Mouse (Mus musculus) stomach, embryonic 14.5 days (tissue): ENCODE measurements around the gene Rogdi. TPM values are rescaled to one million over a fixed set of nuclear protein-coding genes. Genes with fewer than 3 reads are reported as not detected.

Experiments used
- ATAC-seq: fragments of 200-750 bp; cut with Nextera tagmentation; 2 replicates; pipeline ENCODE4 v1.8.0; 2017; ENCODE audit warnings: low read depth, moderate TSS enrichment; ENCODE audit not compliant: insufficient number of reproducible peaks, insufficient read depth, low FRiP score
- H3K27ac ChIP-seq: fragments of 300-500 bp; sonication (generic); 2 replicates; pipeline ENCODE4 v1.5.1; 2014; ENCODE audit warnings: mild to moderate bottlenecking, low read length, moderate library complexity, mixed read lengths
- H3K27me3 ChIP-seq: fragments of 300-500 bp; sonication (generic); 2 replicates; pipeline ENCODE4 v1.6.1; 2014; ENCODE audit warnings: low read length, control low read depth, mixed read lengths; ENCODE audit not compliant: control insufficient read depth, insufficient read depth
- H3K36me3 ChIP-seq: fragments of 300-500 bp; sonication (generic); 2 replicates; pipeline ENCODE4 v1.6.1; 2014; ENCODE audit warnings: mild to moderate bottlenecking, control low read depth, low read length, moderate library complexity, mixed read lengths; ENCODE audit not compliant: control insufficient read depth, insufficient read depth
- H3K4me1 ChIP-seq: fragments of 300-500 bp; sonication (generic); 2 replicates; pipeline ENCODE4 v1.6.1; 2014; ENCODE audit warnings: low read length, control low read depth, mixed read lengths; ENCODE audit not compliant: control insufficient read depth, insufficient read depth
- H3K4me2 ChIP-seq: fragments of 300-500 bp; sonication (generic); replicated peaks from 2 replicates; pipeline ENCODE4 v1.6.1; 2014; ENCODE audit warnings: low read depth, low read length, control low read depth
- H3K4me3 ChIP-seq: fragments of 300-500 bp; sonication (generic); 2 replicates; pipeline ENCODE4 v1.5.1; 2014; ENCODE audit warnings: low read depth, low read length, control low read depth
- H3K9ac ChIP-seq: fragments of 300-500 bp; sonication (generic); replicated peaks from 2 replicates; pipeline ENCODE4 v1.6.1; 2014; ENCODE audit warnings: low read depth, mild to moderate bottlenecking, control low read depth, low read length, moderate library complexity, mixed read lengths
- H3K9me3 ChIP-seq: fragments of 300-500 bp; sonication (generic); 2 replicates; pipeline ENCODE4 v1.6.1; 2016; ENCODE audit warnings: low read depth, low read length, control low read depth; ENCODE audit not compliant: control insufficient read depth
- WGBS: fragments of 180-500 bp; shearing (Covaris S2); extraction: QIAGEN DNeasy Blood & Tissue Kit; methylation state at CpG from one replicate; pipeline ENCODE4 v1.1.7; 2014; 5-methylcytosine and 5-hydroxymethylcytosine counted together
- polyA plus RNA-seq: library from polyadenylated mRNA; unstranded; fragments of >200 nt; fragmentation: Nextera tagmentation; extraction: Ambion mirVana; gene quantifications from 2 replicates; pipeline ENCODE4 v1.2.1, GENCODE M21; 2014

Rogdi gene
- polyA plus RNA-seq, 1 experiment from 2014 or later: 61.9 TPM

DNA sequence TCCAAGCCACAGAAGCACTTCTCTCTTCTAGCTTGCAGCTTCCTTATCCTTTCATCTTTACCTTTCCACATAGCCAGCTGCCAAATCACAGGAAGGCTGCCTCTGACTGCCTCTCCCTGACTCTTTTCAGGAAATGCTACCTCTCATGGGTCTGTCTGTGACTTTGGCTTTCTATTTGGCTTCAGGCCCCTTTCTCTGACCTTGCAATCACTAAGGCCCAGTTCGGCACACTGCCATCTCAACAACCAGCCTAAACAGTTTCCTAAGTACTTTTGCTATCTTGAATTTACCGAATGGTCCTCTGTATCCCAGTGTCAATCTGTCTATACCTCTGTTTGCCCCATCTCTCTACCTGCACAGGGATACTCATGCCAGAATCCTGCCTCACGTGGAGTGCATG is 22.2 kb upstream of the Rogdi start:
- ATAC-seq: no peak
- Histone ChIP-seq H3K4me3 (no peak overlapping the region), H3K36me3 (peaks cover 92% of the 10 kb centered on the region)

DNA sequence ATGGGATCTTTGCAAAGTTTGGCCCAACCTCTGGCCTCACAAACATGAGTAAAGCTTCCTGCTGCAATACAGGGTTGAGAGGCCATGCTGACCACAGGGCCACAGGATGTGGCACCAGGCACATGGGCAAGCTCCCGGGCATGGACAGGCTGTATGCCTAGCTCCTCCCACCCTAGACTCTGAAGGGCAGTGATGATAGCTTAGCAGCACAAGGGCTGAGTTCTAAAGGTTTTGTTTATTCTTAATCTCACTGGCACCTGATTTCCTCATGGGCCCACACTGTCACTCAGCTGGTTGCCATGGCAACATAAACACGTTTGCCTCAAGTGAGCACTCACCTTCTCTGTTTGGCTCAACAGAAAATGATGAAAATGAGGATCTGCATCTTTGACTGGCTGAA is 16.5 kb upstream of the Rogdi start:
- Histone ChIP-seq H3K36me3 (peaks cover 97% of the 10 kb centered on the region), H3K27me3 (no peaks in the 10 kb centered on the region), H3K4me3 (no peak overlapping the region), H3K9ac (no peak overlapping the region), H3K4me2 (no peak overlapping the region), H3K4me1 (no peaks in the 10 kb centered on the region), H3K9me3 (no peaks in the 10 kb centered on the region), H3K27ac (no peak overlapping the region)
- 61% methylated on average over 2 of the region's 2 CpGs for WGBS
- ATAC-seq: peak; percentile 46

More for the DNA sequence above, 22.2 kb upstream of the Rogdi start:
- Histone ChIP-seq H3K27ac (no peak overlapping the region), H3K9ac (no peak overlapping the region), H3K27me3 (no peaks in the 10 kb centered on the region), H3K9me3 (no peaks in the 10 kb centered on the region), H3K4me1 (no peaks in the 10 kb centered on the region), H3K4me2 (no peak overlapping the region)
- WGBS: 93% methylated on average over 3 of the region's 3 CpGs

DNA sequence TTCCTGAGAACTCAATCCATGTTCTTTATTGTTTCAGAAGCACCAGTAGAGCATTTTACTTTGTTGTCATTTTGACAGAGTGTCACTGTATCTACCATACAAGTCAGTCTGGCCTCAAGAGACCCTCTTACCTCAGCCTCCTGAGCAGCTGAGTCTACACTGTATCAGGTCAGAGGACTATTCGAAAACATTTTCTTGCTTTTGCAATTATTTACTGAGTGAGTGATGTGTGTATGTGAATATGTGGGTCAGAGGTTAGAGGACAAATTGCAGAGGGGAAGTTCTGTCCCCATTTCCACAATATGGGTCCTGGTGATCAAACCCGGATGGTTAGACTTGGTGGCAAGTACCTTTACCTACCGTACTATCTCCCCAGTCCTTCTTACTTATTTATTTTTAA is 10.7 kb upstream of the Rogdi start:
- Histone ChIP-seq H3K4me1 (no peaks in the 10 kb centered on the region), H3K27ac (no peak overlapping the region), H3K36me3 (peaks cover 91% of the 10 kb centered on the region), H3K27me3 (no peaks in the 10 kb centered on the region), H3K9me3 (no peaks in the 10 kb centered on the region), H3K9ac (no peak overlapping the region), H3K4me2 (no peak overlapping the region), H3K4me3 (no peak overlapping the region)
- WGBS: 91% methylated on average over 3 of the region's 3 CpGs
- ATAC-seq: no peak

DNA sequence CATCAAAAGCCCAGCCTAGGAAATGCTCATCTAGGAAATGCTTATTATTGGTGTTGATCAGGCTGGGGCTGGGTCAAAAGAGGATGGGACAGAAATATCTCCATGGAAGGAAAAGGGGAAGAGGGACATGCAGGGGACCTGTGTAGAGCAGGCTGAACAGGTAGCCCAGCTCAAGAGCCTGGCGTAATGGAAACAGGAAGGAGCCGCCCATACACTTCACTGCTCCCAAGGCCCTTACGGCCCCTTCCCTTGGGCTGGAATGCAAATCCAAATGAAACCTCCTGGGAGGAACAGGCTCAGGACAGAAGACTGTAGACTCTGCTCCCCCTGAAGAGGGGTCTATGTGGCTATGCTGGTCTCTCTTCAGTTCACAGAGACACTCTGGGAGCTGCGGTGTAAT is 1.2 kb upstream of the Rogdi start:
- Histone ChIP-seq H3K4me1 (0 out of 2 replicates have a peak, but pooled peaks cover 3% of the 10 kb centered on the region), H3K27me3 (no peaks in the 10 kb centered on the region), H3K4me2 (no peak overlapping the region), H3K27ac (no peak overlapping the region), H3K9ac (no peak overlapping the region), H3K36me3 (peaks cover 48% of the 10 kb centered on the region), H3K9me3 (no peaks in the 10 kb centered on the region), H3K4me3 (no peak overlapping the region)
- WGBS: 85% methylated on average over 4 of the region's 4 CpGs
- ATAC-seq: no peak

DNA sequence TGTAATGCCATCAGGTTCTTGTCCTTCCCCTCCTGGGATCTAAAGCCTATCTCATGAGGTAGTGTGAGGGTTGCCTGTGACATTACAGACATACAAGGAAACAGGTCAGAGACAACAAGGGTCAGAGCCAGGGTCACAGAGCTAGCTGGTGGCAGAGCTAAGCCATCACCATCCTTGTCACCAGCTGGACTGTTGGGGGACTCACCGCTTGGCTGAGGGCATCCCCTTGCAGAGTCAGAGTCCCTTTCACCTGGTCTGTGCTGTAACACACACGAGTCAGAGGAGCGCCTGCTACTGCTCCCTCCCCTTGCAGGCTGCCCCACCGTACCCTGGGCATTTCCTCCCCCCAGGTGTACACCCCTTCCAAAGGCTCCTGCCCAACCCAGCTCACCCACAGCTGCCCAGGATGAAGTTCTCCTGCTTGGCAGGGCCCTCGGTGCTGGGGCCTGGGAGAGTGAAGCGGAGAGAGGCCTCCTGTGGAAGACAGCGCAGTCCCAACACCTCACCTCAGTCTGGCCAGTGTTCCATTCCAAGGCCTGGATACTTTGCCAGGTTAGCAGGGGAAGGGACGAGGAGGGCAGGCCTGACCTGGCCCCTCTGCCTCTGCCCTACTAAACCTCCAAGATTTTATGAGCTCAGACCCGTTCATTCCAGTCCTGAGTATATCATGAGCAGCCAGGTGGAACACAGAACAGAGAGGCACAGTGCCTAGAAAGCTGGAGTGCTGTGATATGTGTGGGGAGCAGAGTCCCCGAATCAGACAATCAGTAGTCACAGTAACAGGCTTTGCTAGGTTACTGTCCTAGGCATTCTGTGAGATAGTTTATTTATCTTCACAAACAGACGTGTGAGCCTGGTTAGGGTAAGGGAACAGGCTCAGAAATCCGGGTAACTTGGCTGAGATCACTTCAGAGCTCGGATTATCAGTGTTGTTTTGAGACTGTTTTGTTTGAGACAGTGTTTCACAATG is 1.0 kb downstream of the Rogdi start:
- 52% methylated on average over 13 of the region's 13 CpGs for WGBS
- no peak overlapping the region; the same call in 1 of the 2 replicates for H3K27ac ChIP-seq
- no peak for ATAC-seq

DNA sequence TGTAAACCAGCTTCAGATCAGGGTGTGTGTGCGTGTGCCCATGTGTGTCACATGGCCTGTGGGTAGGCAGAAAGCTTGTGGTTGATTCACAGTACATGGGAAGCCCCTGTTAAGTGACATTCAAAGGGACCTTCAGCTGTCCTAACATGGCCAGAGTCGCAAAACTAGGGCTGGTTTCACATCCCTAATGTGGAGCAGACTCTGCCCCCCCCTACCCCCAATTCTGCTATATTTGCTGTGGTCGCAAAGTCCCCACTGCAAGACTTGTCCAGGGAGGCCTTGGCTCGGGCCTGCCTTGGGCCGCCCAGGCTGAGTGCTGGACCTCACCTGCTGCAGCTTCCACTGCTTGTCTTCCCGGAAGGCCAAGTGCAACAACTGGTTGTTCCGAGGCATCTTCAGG is 2.1 kb downstream of the Rogdi start:
- WGBS: 93% methylated on average over 7 of the region's 7 CpGs
- Histone ChIP-seq H3K4me1 (0 out of 2 replicates have a peak, but pooled peaks cover 3% of the 10 kb centered on the region), H3K27ac (no peak overlapping the region), H3K4me2 (no peak overlapping the region), H3K27me3 (no peaks in the 10 kb centered on the region), H3K36me3 (peaks cover 17% of the 10 kb centered on the region), H3K4me3 (no peak overlapping the region), H3K9ac (no peak overlapping the region), H3K9me3 (no peaks in the 10 kb centered on the region)
- no peak for ATAC-seq

More for the DNA sequence above, 1.0 kb downstream of the Rogdi start:
- Histone ChIP-seq H3K9ac (peak overlapping the region; percentile 45), H3K9me3 (no peaks in the 10 kb centered on the region), H3K36me3 (peaks cover 26% of the 10 kb centered on the region), H3K27me3 (no peaks in the 10 kb centered on the region), H3K4me3 (peak overlapping the region; percentile 62), H3K4me2 (peak overlapping the region; percentile 78), H3K4me1 (0 out of 2 replicates have a peak, but pooled peaks cover 3% of the 10 kb centered on the region)

DNA sequence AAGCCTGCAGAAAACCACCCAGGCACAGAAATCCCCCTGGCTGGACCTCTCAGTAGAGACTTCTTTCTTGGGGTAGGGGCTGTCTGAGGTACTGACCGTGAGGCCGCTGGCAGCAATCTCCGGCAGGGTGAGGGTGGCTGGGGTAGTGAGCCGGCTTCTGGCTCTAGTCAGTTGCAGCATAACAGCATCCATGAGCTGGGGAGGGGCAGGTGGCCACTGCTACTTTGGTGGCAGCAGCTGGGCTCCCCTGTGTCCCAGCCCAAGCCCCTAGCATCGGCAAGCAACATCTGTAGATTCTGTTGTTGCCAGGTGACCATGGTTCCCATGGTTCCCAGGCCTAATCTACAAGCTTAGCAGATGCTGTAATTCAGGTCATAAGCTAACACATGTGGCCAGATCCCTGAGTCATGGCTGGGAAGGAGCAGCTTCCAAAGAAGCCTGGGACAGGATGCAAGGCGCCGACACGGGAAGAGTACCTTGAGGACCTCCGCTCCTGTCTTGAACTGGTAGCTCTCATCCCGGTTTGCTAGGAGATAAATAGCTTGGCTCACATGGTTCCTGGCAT is 2.9 kb downstream of the Rogdi start:
- no peak for ATAC-seq
- WGBS: 91% methylated on average over 10 of the region's 10 CpGs
- Histone ChIP-seq H3K36me3 (peaks cover 9% of the 10 kb centered on the region), H3K27ac (no peak overlapping the region), H3K4me2 (no peak overlapping the region), H3K9ac (no peak overlapping the region), H3K4me3 (no peak overlapping the region), H3K4me1 (0 out of 2 replicates have a peak, but pooled peaks cover 3% of the 10 kb centered on the region), H3K27me3 (no peaks in the 10 kb centered on the region), H3K9me3 (no peaks in the 10 kb centered on the region)

DNA sequence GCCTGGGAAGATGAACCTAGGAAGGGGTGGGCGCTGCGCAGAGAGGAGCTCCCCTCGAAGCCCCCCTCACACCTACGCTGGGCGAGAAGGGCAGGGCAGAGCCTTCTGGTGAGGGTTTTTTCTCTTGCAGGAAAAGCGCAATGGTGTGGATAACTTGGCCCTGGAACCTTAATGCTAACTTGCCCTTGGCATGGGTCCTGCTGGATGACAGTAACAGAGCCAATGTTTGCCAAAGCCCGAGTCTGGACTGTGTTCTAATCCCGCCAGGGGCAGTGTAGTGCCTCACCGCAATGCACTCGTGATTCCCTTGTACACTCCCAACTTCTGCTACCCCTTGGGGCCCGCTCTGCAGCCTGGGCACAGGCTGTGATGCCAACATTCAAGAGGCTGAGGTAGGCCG is 5.3 kb downstream of the Rogdi start:
- H3K4me2 ChIP-seq: peak overlapping the region; percentile 35

More for the DNA sequence above, 5.3 kb downstream of the Rogdi start:
- no peaks in the 10 kb centered on the region; the same call in 1 of the 2 replicates for H3K36me3 ChIP-seq
- no peaks in the 10 kb centered on the region for H3K27me3 ChIP-seq
- WGBS: 85% methylated on average over 12 of the region's 12 CpGs
- H3K4me3 ChIP-seq: peak overlapping the region; percentile 20; the same call in 1 of the 2 replicates
- 0 out of 2 replicates have a peak, but pooled peaks cover 3% of the 10 kb centered on the region for H3K4me1 ChIP-seq
- no peak for ATAC-seq
- H3K9ac ChIP-seq: no peak overlapping the region
- 0 out of 2 replicates have a peak overlapping the region, but pooled peaks have one; percentile 27 for H3K27ac ChIP-seq
- H3K9me3 ChIP-seq: no peaks in the 10 kb centered on the region
